Mouse (Mus musculus) E14TG2a.4 (cell line): Measurements from ENCODE around the gene Efnb3.

ENCODE experiments used
- CTCF ChIP-seq: conservative IDR thresholded peaks from 2 replicates; pipeline ENCODE4 v1.5.1; 2014; ENCODE audit warnings: low read length
- NANOG ChIP-seq: IDR thresholded peaks from 2 replicates; pipeline ENCODE4 v1.6.1; 2014; ENCODE audit warnings: borderline replicate concordance, low read length, mixed read lengths
- POU5F1 ChIP-seq: IDR thresholded peaks from 2 replicates; pipeline ENCODE4 v1.6.1; 2014; ENCODE audit warnings: low read length, borderline replicate concordance

- TF ChIP-seq CTCF: no peak
- TF ChIP-seq NANOG: no peak
- TF ChIP-seq POU5F1: no peak
Measured at GRCm38 (mm10) chr11:69552622-69553340, 7.2 kb downstream of the Efnb3 start.
